Mouse (Mus musculus): ENCODE measurements around the gene Ttbk2. TPM values are rescaled to one million over a fixed set of nuclear protein-coding genes. Genes with fewer than 3 reads are reported as not detected.

The Ttbk2 gene
- polyA plus RNA-seq, 1 experiment from 2014 or later = 7.3 TPM

GRCm38 (mm10) chr2:120770265-120770935 is 80.0 kb downstream of the Ttbk2 start:
- H3K27ac ChIP-seq (ENCODE audit: low read depth, low read length) = no peak overlapping the region
- no peak overlapping the region for H3K4me2 ChIP-seq (ENCODE audit: low read length)
- ATAC-seq (no peak), DNase-seq (ENCODE audit: low spot score) (no peak)
- H3K9me3 ChIP-seq (replicated peaks; ENCODE audit: control insufficient read depth, low read length) = no peaks in the 10 kb centered on the region
- no peaks in the 10 kb centered on the region for H3K4me1 ChIP-seq (ENCODE audit: control insufficient read depth, insufficient read depth, low read length)
- no peak overlapping the region for H3K4me3 ChIP-seq (ENCODE audit: low read depth, low read length)
- 96% methylated on average over 2 of the region's 2 CpGs for WGBS
- no peak overlapping the region for H3K9ac ChIP-seq (ENCODE audit: low read length)
- peaks cover 17% of the 10 kb centered on the region; the same call in 1 of the 2 replicates for H3K36me3 ChIP-seq (ENCODE audit: control insufficient read depth, insufficient read depth, low read length)
- no peaks in the 10 kb centered on the region for H3K27me3 ChIP-seq (replicated peaks; ENCODE audit: control insufficient read depth, insufficient read depth, low read length)

GRCm38 (mm10) chr2:120761922-120762321 is 88.5 kb downstream of the Ttbk2 start:
- no peaks in the 10 kb centered on the region for H3K4me1 ChIP-seq (ENCODE audit: control insufficient read depth, insufficient read depth, low read length)
- H3K4me2 ChIP-seq (ENCODE audit: low read length) = no peak overlapping the region
- no peak overlapping the region for H3K4me3 ChIP-seq (ENCODE audit: low read depth, low read length)
- H3K9ac ChIP-seq (ENCODE audit: low read length) = no peak overlapping the region
- no peaks in the 10 kb centered on the region for H3K9me3 ChIP-seq (replicated peaks; ENCODE audit: control insufficient read depth, low read length)
- no peak for ATAC-seq
- peaks cover 15% of the 10 kb centered on the region for H3K36me3 ChIP-seq (ENCODE audit: control insufficient read depth, insufficient read depth, low read length)
- H3K27me3 ChIP-seq (replicated peaks; ENCODE audit: control insufficient read depth, insufficient read depth, low read length) = no peaks in the 10 kb centered on the region
- no peak overlapping the region for H3K27ac ChIP-seq (ENCODE audit: low read depth, low read length)
- DNase-seq (ENCODE audit: low spot score) = no peak

GRCm38 (mm10) chr2:120748041-120748440 is 102.4 kb downstream of the Ttbk2 start:
- Histone ChIP-seq H3K4me2 (ENCODE audit: low read length) (no peak overlapping the region), H3K27ac (ENCODE audit: low read depth, low read length) (no peak overlapping the region), H3K4me3 (ENCODE audit: low read depth, low read length) (no peak overlapping the region), H3K9me3 (replicated peaks; ENCODE audit: control insufficient read depth, low read length) (no peaks in the 10 kb centered on the region), H3K9ac (ENCODE audit: low read length) (no peak overlapping the region), H3K4me1 (ENCODE audit: control insufficient read depth, insufficient read depth, low read length) (no peaks in the 10 kb centered on the region), H3K27me3 (replicated peaks; ENCODE audit: control insufficient read depth, insufficient read depth, low read length) (no peaks in the 10 kb centered on the region), H3K36me3 (ENCODE audit: control insufficient read depth, insufficient read depth, low read length) (peaks cover 67% of the 10 kb centered on the region)
- WGBS = 97% methylated on average over 2 of the region's 2 CpGs
- DNase-seq (ENCODE audit: low spot score) = no peak
- no peak for ATAC-seq

- Histone ChIP-seq H3K9me3 (replicated peaks; ENCODE audit: control insufficient read depth, low read length) (no peaks in the 10 kb centered on the region), H3K4me2 (ENCODE audit: low read length) (no peak overlapping the region), H3K4me1 (ENCODE audit: control insufficient read depth, insufficient read depth, low read length) (no peaks in the 10 kb centered on the region), H3K36me3 (ENCODE audit: control insufficient read depth, insufficient read depth, low read length) (peaks cover 72% of the 10 kb centered on the region), H3K9ac (ENCODE audit: low read length) (no peak overlapping the region), H3K27ac (ENCODE audit: low read depth, low read length) (no peak overlapping the region), H3K4me3 (ENCODE audit: low read depth, low read length) (no peak overlapping the region), H3K27me3 (replicated peaks; ENCODE audit: control insufficient read depth, insufficient read depth, low read length) (no peaks in the 10 kb centered on the region)
- DNase-seq (ENCODE audit: low spot score) (no peak), ATAC-seq (no peak)
- 97% methylated on average over 1 of the region's 1 CpGs for WGBS
Observed at GRCm38 (mm10) chr2:120745496-120745895, 104.9 kb downstream of the Ttbk2 start.

GRCm38 (mm10) chr2:120731877-120732530 is 118.4 kb downstream of the Ttbk2 start:
- no peak for ATAC-seq
- Histone ChIP-seq H3K9ac (ENCODE audit: low read length) (peak overlapping the region; percentile 48), H3K9me3 (replicated peaks; ENCODE audit: control insufficient read depth, low read length) (no peaks in the 10 kb centered on the region), H3K27me3 (replicated peaks; ENCODE audit: control insufficient read depth, insufficient read depth, low read length) (no peaks in the 10 kb centered on the region), H3K36me3 (ENCODE audit: control insufficient read depth, insufficient read depth, low read length) (peaks cover 19% of the 10 kb centered on the region), H3K27ac (ENCODE audit: low read depth, low read length) (0 out of 2 replicates have a peak overlapping the region, but pooled peaks have one; percentile 91), H3K4me2 (ENCODE audit: low read length) (peak overlapping the region; percentile 95), H3K4me3 (ENCODE audit: low read depth, low read length) (peak overlapping the region; percentile 93), H3K4me1 (ENCODE audit: control insufficient read depth, insufficient read depth, low read length) (peaks cover 23% of the 10 kb centered on the region)
- no peak for DNase-seq (ENCODE audit: low spot score)
- WGBS = 31% methylated on average over 7 of the region's 7 CpGs

- Histone ChIP-seq H3K9me3 (replicated peaks; ENCODE audit: control insufficient read depth, low read length) (no peaks in the 10 kb centered on the region), H3K27me3 (replicated peaks; ENCODE audit: control insufficient read depth, insufficient read depth, low read length) (no peaks in the 10 kb centered on the region), H3K36me3 (ENCODE audit: control insufficient read depth, insufficient read depth, low read length) (peaks cover 26% of the 10 kb centered on the region), H3K9ac (ENCODE audit: low read length) (peak overlapping the region; percentile 90), H3K4me2 (ENCODE audit: low read length) (peak overlapping the region; percentile 95), H3K27ac (ENCODE audit: low read depth, low read length) (peak overlapping the region; percentile 91), H3K4me3 (ENCODE audit: low read depth, low read length) (peak overlapping the region; percentile 93), H3K4me1 (ENCODE audit: control insufficient read depth, insufficient read depth, low read length) (peaks cover 23% of the 10 kb centered on the region)
- peak; percentile 99 for ATAC-seq
- under 1% methylated on average over 59 of the region's 61 CpGs for WGBS
- DNase-seq (ENCODE audit: low spot score) = peak; percentile 96
Observed at GRCm38 (mm10) chr2:120731167-120731862, 119.1 kb downstream of the Ttbk2 start.

GRCm38 (mm10) chr2:120730639-120731166 is 119.7 kb downstream of the Ttbk2 start:
- Histone ChIP-seq H3K9me3 (replicated peaks; ENCODE audit: control insufficient read depth, low read length) (no peaks in the 10 kb centered on the region), H3K9ac (ENCODE audit: low read length) (peak overlapping the region; percentile 90), H3K27me3 (replicated peaks; ENCODE audit: control insufficient read depth, insufficient read depth, low read length) (no peaks in the 10 kb centered on the region), H3K27ac (ENCODE audit: low read depth, low read length) (peak overlapping the region; percentile 91), H3K36me3 (ENCODE audit: control insufficient read depth, insufficient read depth, low read length) (peaks cover 30% of the 10 kb centered on the region), H3K4me3 (ENCODE audit: low read depth, low read length) (peak overlapping the region; percentile 93), H3K4me1 (ENCODE audit: control insufficient read depth, insufficient read depth, low read length) (peaks cover 23% of the 10 kb centered on the region), H3K4me2 (ENCODE audit: low read length) (peak overlapping the region; percentile 95)
- peak; percentile 32 for DNase-seq (ENCODE audit: low spot score)
- WGBS = under 1% methylated on average over 50 of the region's 50 CpGs
- no peak; the same call in 1 of the 2 replicates for ATAC-seq

GRCm38 (mm10) chr2:120729775-120730585 is 120.4 kb downstream of the Ttbk2 start:
- peak overlapping the region; percentile 93 for H3K4me3 ChIP-seq (ENCODE audit: low read depth, low read length)
- peak overlapping the region; percentile 95 for H3K4me2 ChIP-seq (ENCODE audit: low read length)
- H3K27me3 ChIP-seq (replicated peaks; ENCODE audit: control insufficient read depth, insufficient read depth, low read length) = no peaks in the 10 kb centered on the region
- H3K9ac ChIP-seq (ENCODE audit: low read length) = peak overlapping the region; percentile 90
- H3K4me1 ChIP-seq (ENCODE audit: control insufficient read depth, insufficient read depth, low read length) = peaks cover 23% of the 10 kb centered on the region
- peaks cover 37% of the 10 kb centered on the region for H3K36me3 ChIP-seq (ENCODE audit: control insufficient read depth, insufficient read depth, low read length)
- 10% methylated on average over 23 of the region's 23 CpGs for WGBS
- ATAC-seq (no peak), DNase-seq (ENCODE audit: low spot score) (no peak)
- H3K9me3 ChIP-seq (replicated peaks; ENCODE audit: control insufficient read depth, low read length) = no peaks in the 10 kb centered on the region
- 0 out of 2 replicates have a peak overlapping the region, but pooled peaks have one; percentile 91 for H3K27ac ChIP-seq (ENCODE audit: low read depth, low read length)

Data from forebrain, embryonic 14.5 days (tissue).